Mouse (Mus musculus) lung, embryonic 16.5 days (tissue): ENCODE measurements around the gene Hmx2. TPM values are rescaled to one million over a fixed set of nuclear protein-coding genes. Genes with fewer than 3 reads are reported as not detected.

ENCODE experiments used
- ATAC-seq: fragments of 200-750 bp; cut with Nextera tagmentation; 2 replicates; pipeline ENCODE4 v1.8.0; 2017; ENCODE audit warnings: low read depth, mild to moderate bottlenecking, moderate library complexity
- H3K27ac ChIP-seq: fragments of 300-500 bp; sonication (generic); 2 replicates; pipeline ENCODE4 v1.5.1; 2014; ENCODE audit warnings: mild to moderate bottlenecking, control low read depth, low read length
- H3K27me3 ChIP-seq: fragments of 300-500 bp; sonication (generic); 2 replicates; pipeline ENCODE4 v1.6.1; 2014; ENCODE audit warnings: low read depth, low read length, mixed read lengths; ENCODE audit not compliant: control insufficient read depth, insufficient read depth
- H3K36me3 ChIP-seq: fragments of 300-500 bp; sonication (generic); 2 replicates; pipeline ENCODE4 v1.6.1; 2014; ENCODE audit warnings: low read length; ENCODE audit not compliant: control insufficient read depth, insufficient read depth
- H3K4me1 ChIP-seq: fragments of 300-500 bp; sonication (generic); replicated peaks from 2 replicates; pipeline ENCODE4 v1.6.1; 2014; ENCODE audit warnings: low read length, mixed read lengths; ENCODE audit not compliant: control insufficient read depth, insufficient read depth
- H3K4me2 ChIP-seq: fragments of 300-500 bp; sonication (generic); 2 replicates; pipeline ENCODE4 v1.6.1; 2014; ENCODE audit warnings: low read depth, low read length, control low read depth
- H3K4me3 ChIP-seq: fragments of 300-500 bp; sonication (generic); 2 replicates; pipeline ENCODE4 v1.5.1; 2014; ENCODE audit warnings: mild to moderate bottlenecking, low read length, control low read depth
- H3K9ac ChIP-seq: fragments of 300-500 bp; sonication (generic); 2 replicates; pipeline ENCODE4 v1.6.1; 2014; ENCODE audit warnings: low read length, control low read depth
- H3K9me3 ChIP-seq: fragments of 300-500 bp; sonication (generic); 2 replicates; pipeline ENCODE4 v1.6.1; 2016; ENCODE audit warnings: low read length; ENCODE audit not compliant: control insufficient read depth
- WGBS: fragments of 180-500 bp; shearing (Covaris S2); extraction: QIAGEN DNeasy Blood & Tissue Kit; methylation state at CpG from one replicate; pipeline ENCODE4 v1.1.7; 2014; 5-methylcytosine and 5-hydroxymethylcytosine counted together
- polyA plus RNA-seq: library from polyadenylated mRNA; unstranded; fragments of >200 nt; fragmentation: Nextera tagmentation; extraction: Ambion mirVana; gene quantifications from 2 replicates; pipeline ENCODE4 v1.2.1, GENCODE M21; 2015

The Hmx2 gene
- polyA plus RNA-seq, 1 experiment from 2014 or later, result not detected

DNA sequence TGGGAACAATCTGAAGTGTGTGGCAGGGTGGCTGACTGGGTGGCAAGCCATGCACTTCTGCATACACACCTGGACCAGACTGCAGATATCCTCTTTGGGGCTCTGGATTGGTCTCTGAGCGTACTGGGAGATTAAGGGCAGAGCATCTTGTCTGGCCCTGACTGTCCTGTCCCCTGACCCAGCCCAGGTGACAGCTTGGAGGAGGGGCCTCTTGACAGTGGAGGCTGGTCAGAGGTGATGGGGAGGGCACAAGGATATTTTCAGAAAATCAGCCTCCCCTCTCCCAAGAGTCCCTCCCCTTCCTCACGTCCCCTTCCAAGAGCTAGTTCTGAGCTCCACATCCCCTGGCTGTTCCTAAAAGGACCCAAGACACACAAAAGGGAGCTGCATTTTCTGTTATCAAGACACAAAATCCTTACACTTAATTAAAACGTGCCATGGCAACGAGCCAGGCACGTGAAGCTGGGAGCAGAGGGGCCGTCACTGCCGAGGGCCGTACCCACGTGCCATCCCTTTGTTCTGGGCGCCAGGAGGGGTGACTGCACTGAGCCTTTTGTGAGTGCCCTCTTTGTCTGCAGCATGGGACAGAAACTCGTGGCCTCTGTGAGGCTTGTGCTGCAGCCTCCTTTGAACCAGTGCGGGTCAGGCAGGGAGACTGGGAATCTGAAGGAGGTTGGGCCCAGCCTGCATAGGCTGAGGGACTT is 49.4 kb downstream of the Hmx2 start:
- no peaks in the 10 kb centered on the region for H3K9me3 ChIP-seq

DNA sequence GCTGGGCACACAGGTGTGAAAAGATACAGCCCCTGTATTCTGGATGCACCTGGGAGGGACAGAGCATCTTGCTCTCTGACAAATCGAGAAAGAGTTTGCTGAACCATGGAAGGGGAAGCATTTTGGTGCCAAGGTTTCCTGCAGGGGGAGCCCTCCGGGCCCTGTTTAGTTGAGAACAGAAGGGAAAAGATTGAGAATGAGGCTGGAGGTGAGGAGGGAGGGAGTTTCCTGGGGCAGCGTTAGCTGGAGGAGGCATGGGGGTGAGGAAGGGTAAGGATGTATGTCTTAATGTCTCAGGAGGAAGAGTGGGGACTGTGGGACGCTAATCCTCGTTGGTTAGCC is 49.9 kb downstream of the Hmx2 start:
- no peak overlapping the region; the same call in 1 of the 2 replicates for H3K4me2 ChIP-seq
- ATAC-seq, result 0 out of 2 replicates have a peak, but pooled peaks have one; percentile 20

More for the DNA sequence above, 49.4 kb downstream of the Hmx2 start:
- 15% methylated on average over 12 of the region's 12 CpGs for WGBS
- Histone ChIP-seq H3K27me3 (no peaks in the 10 kb centered on the region), H3K27ac (no peak overlapping the region), H3K36me3 (no peaks in the 10 kb centered on the region), H3K4me1 (peaks cover 3% of the 10 kb centered on the region; the same call in 1 of the 2 replicates), H3K9ac (0 out of 2 replicates have a peak overlapping the region, but pooled peaks have one; percentile 30), H3K4me2 (no peak overlapping the region; the same call in 1 of the 2 replicates), H3K4me3 (no peak overlapping the region)
- ATAC-seq, result peak; percentile 23; the same call in 1 of the 2 replicates

GRCm38 (mm10) chr7:131602106-131602505 is 53.5 kb downstream of the Hmx2 start:
- Histone ChIP-seq H3K4me1 (peaks cover 3% of the 10 kb centered on the region; the same call in 1 of the 2 replicates), H3K9me3 (no peaks in the 10 kb centered on the region), H3K4me3 (no peak overlapping the region), H3K27ac (no peak overlapping the region), H3K9ac (no peak overlapping the region), H3K27me3 (no peaks in the 10 kb centered on the region), H3K4me2 (no peak overlapping the region), H3K36me3 (no peaks in the 10 kb centered on the region)
- 80% methylated on average over 7 of the region's 7 CpGs for WGBS
- ATAC-seq, result no peak

More for the DNA sequence above, 49.9 kb downstream of the Hmx2 start:
- WGBS, result 4% methylated on average over 5 of the region's 5 CpGs
- H3K9me3 ChIP-seq, result no peaks in the 10 kb centered on the region
- no peak overlapping the region for H3K27ac ChIP-seq
- H3K4me1 ChIP-seq, result peaks cover 3% of the 10 kb centered on the region; the same call in 1 of the 2 replicates
- no peaks in the 10 kb centered on the region for H3K36me3 ChIP-seq
- no peaks in the 10 kb centered on the region for H3K27me3 ChIP-seq
- H3K9ac ChIP-seq, result 0 out of 2 replicates have a peak overlapping the region, but pooled peaks have one; percentile 30
- H3K4me3 ChIP-seq, result no peak overlapping the region

GRCm38 (mm10) chr7:131603186-131603585 is 54.6 kb downstream of the Hmx2 start:
- no peak overlapping the region for H3K9ac ChIP-seq
- H3K36me3 ChIP-seq, result no peaks in the 10 kb centered on the region
- 24% methylated on average over 5 of the region's 11 CpGs for WGBS
- no peak for ATAC-seq
- H3K4me3 ChIP-seq, result no peak overlapping the region
- no peak overlapping the region for H3K27ac ChIP-seq
- no peaks in the 10 kb centered on the region for H3K27me3 ChIP-seq
- no peaks in the 10 kb centered on the region for H3K9me3 ChIP-seq
- no peak overlapping the region for H3K4me2 ChIP-seq
- H3K4me1 ChIP-seq, result peaks cover under 1% of the 10 kb centered on the region; the same call in 1 of the 2 replicates

GRCm38 (mm10) chr7:131604946-131605345 is 56.4 kb downstream of the Hmx2 start:
- Histone ChIP-seq H3K4me1 (no peaks in the 10 kb centered on the region), H3K4me3 (no peak overlapping the region), H3K9ac (no peak overlapping the region), H3K9me3 (no peaks in the 10 kb centered on the region), H3K27ac (no peak overlapping the region), H3K4me2 (no peak overlapping the region), H3K27me3 (no peaks in the 10 kb centered on the region), H3K36me3 (no peaks in the 10 kb centered on the region)
- WGBS, result 75% methylated on average over 10 of the region's 10 CpGs
- no peak for ATAC-seq

- no peak overlapping the region for H3K4me2 ChIP-seq
- no peaks in the 10 kb centered on the region for H3K9me3 ChIP-seq
- no peak overlapping the region for H3K27ac ChIP-seq
- H3K27me3 ChIP-seq, result no peaks in the 10 kb centered on the region
- no peak for ATAC-seq
- WGBS, result 53% methylated on average over 4 of the region's 4 CpGs
- H3K4me3 ChIP-seq, result no peak overlapping the region
- no peaks in the 10 kb centered on the region for H3K4me1 ChIP-seq
- H3K36me3 ChIP-seq, result no peaks in the 10 kb centered on the region
- no peak overlapping the region for H3K9ac ChIP-seq
These were observed 56.9 kb downstream of the Hmx2 start for GRCm38 (mm10) chr7:131605481-131605880.

Other genes starting within 250 kb of the Hmx2 start
- not detected in 2 replicates for gene Cuzd1, start 226.5 kb upstream of the Hmx2 start, polyA plus RNA-seq
- gene Fam24b, start 219.3 kb upstream of the Hmx2 start, polyA plus RNA-seq, result 0.35 TPM in 1 of 2 replicates, not detected in the other
- gene Fam24a, start 214.9 kb upstream of the Hmx2 start, polyA plus RNA-seq, result not detected in 2 replicates
- gene 2310057M21Rik, start 186.0 kb upstream of the Hmx2 start, polyA plus RNA-seq, result 19.6 and 21.3 TPM in 2 replicates
- gene Pstk, start 177.6 kb upstream of the Hmx2 start, polyA plus RNA-seq, result 57.8 and 61.4 TPM in 2 replicates
- gene Ikzf5, start 138.3 kb upstream of the Hmx2 start, polyA plus RNA-seq, result 13.5 and 16.9 TPM in 2 replicates
- 198 and 207 TPM in 2 replicates for gene Acadsb, start 138.2 kb upstream of the Hmx2 start, polyA plus RNA-seq
- gene Hmx3, start 5.9 kb upstream of the Hmx2 start, polyA plus RNA-seq, result not detected in 2 replicates
- gene Bub3, start 11.4 kb downstream of the Hmx2 start, polyA plus RNA-seq, result 243 and 245 TPM in 2 replicates